Mouse (Mus musculus) spleen, postnatal 10 days (tissue): ENCODE measurements around the gene Mdh2.

Source experiments
- DNase-seq, 2 experiments: peaks; one replicate each; pipeline ENCODE4 v3.0.0; 2021 to 2022; ENCODE audit warnings: low spot score in 2 of 2

Gene Mdh2

GRCm38 (mm10) chr5:135834769-135835491 is 56.6 kb downstream of the Mdh2 start:
- DNase-seq = peak; percentile 33 to 82

- DNase-seq = no peak
Measured at GRCm38 (mm10) chr5:135835492-135835858, 57.2 kb downstream of the Mdh2 start.

- no peak for DNase-seq
Measured at GRCm38 (mm10) chr5:135835981-135836380, 57.7 kb downstream of the Mdh2 start.
